Mouse (Mus musculus): ENCODE data around the gene Acot3. TPM values are rescaled to one million over a fixed set of nuclear protein-coding genes. Genes with fewer than 3 reads are reported as not detected.
A peak's percentile ranks its signal among the peaks of the same experiment; 100 is the strongest.
"Not testable (repeated sequence)": the region's sequence is repeated elsewhere in the genome, so short reads cannot be mapped to it uniquely, and the experiment has no call there.

Acot3 gene
- polyA plus RNA-seq, 1 experiment from 2014 or later = 1.6 TPM

DNA sequence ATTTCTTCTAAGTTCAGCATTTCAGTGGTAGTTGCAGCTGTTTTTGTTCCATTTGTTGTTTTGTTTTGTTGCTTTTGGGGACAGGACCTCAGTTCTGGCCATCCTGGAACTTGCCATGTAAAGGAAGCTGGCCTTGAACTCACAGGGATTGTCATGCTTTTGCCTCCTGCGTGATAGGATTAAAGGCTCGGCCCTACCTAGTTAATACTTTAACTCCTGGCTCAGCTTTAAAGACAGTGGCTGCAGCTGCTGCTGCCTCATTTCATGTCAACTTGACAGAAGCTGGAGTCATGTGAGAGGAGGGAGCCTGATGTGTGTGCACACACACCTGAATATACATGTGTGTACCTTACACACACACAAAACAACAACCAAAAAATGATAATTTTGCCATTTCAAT, 7.9 kb upstream of the Acot3 start:
- POLR2A ChIA-PET = no interaction called here
- H3K27me3 ChIP-seq = no peaks in the 10 kb centered on the region
- no peak for DNase-seq (ENCODE audit: low read depth, low spot score)
- in situ Hi-C loops (cut with MboI; ENCODE audit: low pct_unique_long_range_greater_than_20kb) = no loop called here
- no peak for ATAC-seq
- TF ChIP-seq CTCF (IDR thresholded peaks at IDR 0.05) = no peak
- CTCF ChIA-PET = no interaction called here

- in situ Hi-C loops (cut with MboI; ENCODE audit: low pct_unique_long_range_greater_than_20kb) = no loop called here
- no peak for ATAC-seq
Measured at GRCm38 (mm10) chr12:84046906-84047305, 5.0 kb upstream of the Acot3 start.

DNA sequence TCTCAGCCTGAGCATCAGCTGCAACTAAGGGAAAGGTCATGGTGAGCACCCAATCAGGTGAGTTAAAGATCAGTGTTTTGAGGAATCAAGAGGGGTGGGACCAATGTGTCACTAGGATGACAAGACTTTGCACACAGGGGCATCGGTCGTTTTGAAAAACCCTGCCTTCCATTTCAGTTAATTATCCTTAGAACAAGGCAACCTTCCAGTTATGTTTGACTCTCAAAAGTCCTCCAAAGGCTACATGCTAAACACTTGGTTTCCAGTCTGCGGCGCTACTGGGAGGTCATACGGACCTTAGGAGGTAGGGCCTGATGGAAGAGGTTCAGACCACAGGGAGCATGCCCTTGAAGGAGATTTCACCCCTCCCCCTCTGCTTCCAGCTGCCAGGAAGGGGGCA, 1.2 kb upstream of the Acot3 start:
- DNase-seq (ENCODE audit: low read depth, low spot score); H3K27me3 ChIP-seq; in situ Hi-C loops (cut with MboI; ENCODE audit: low pct_unique_long_range_greater_than_20kb); ATAC-seq: not testable (repeated sequence)
- ChIA-PET POLR2A (interaction anchor here (0.5 kb wide), 1 partner anchor 70 kb away, joined by 3 read pairs; no protein-coding TSS in a partner anchor), CTCF (interaction anchor here (2.0 kb wide), 1 partner anchor 9 kb away, joined by 4 read pairs; no protein-coding TSS in a partner anchor)

More at GRCm38 (mm10) chr12:84046906-84047305, 5.0 kb upstream of the Acot3 start:
- no peak for DNase-seq (ENCODE audit: low read depth, low spot score)
- CTCF ChIA-PET = no interaction called here
- POLR2A ChIA-PET = no interaction called here
- no peaks in the 10 kb centered on the region for H3K27me3 ChIP-seq
- no peak for TF ChIP-seq CTCF (IDR thresholded peaks at IDR 0.05)

DNA sequence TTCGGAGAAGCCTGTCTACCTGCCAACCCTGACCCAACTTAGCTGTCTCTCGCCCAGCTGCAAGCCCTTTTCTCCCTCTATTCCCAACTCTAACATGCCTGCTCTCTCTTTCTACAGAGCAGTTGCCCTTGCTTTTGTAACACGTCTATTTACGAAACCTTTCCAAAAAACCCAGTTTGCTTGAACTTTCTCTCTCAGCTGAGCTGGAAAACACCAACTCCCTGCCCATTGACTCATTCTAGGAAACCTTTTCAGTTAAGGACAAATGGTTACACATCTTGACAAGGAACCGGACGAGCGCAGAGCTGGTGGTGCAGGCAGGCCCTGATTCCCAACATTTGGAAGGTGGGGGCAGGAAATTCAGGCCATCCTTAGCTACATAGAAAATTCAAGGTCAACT, 665 bp downstream of the Acot3 start:
- ATAC-seq (no peak), DNase-seq (ENCODE audit: low read depth, low spot score) (no peak)
- no peak for TF ChIP-seq CTCF (IDR thresholded peaks at IDR 0.05)
- no peaks in the 10 kb centered on the region for H3K27me3 ChIP-seq
- POLR2A ChIA-PET = interaction anchor here (1.1 kb wide), 1 partner anchor 29 kb away, joined by 3 read pairs; no protein-coding TSS in a partner anchor
- in situ Hi-C loops (cut with MboI; ENCODE audit: low pct_unique_long_range_greater_than_20kb) = no loop called here
- CTCF ChIA-PET = interaction anchor here (1.1 to 1.2 kb wide), 2 partner anchors 8 to 65 kb away, joined by 3 to 4 read pairs; partner anchors contain the start of gene Acot2

DNA sequence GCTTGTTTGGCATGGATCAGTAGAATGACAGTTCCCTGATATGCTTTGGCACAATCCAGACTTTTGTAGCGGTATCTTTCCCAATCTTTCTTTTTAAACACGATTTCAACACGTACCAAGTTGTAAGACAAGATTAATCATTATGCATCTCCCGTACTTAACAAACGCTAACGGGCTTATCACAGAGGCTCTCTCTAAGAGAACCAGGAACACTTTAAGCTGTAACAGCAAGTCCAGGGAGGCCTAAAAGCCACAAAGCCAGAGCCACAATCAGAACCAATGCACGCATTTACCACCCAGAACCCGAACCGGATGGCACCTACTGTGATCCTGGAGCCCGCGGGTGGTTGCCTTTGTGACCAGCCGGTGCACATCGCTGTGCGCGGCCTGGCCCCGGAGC, 1.2 kb downstream of the Acot3 start:
- ATAC-seq (no peak), DNase-seq (ENCODE audit: low read depth, low spot score) (no peak)
- in situ Hi-C loops (cut with MboI; ENCODE audit: low pct_unique_long_range_greater_than_20kb) = no loop called here
- TF ChIP-seq CTCF (IDR thresholded peaks at IDR 0.05) = no peak
- CTCF ChIA-PET = no interaction called here
- POLR2A ChIA-PET = no interaction called here
- no peaks in the 10 kb centered on the region for H3K27me3 ChIP-seq

- no peak for ATAC-seq
- no peaks in the 10 kb centered on the region for H3K27me3 ChIP-seq
- in situ Hi-C loops (cut with MboI; ENCODE audit: low pct_unique_long_range_greater_than_20kb) = no loop called here
- DNase-seq (ENCODE audit: low read depth, low spot score) = no peak
- no peak for TF ChIP-seq CTCF (IDR thresholded peaks at IDR 0.05)
- ChIA-PET CTCF (no interaction called here), POLR2A (no interaction called here)
Measured at GRCm38 (mm10) chr12:84053679-84054391, 1.9 kb downstream of the Acot3 start.

DNA sequence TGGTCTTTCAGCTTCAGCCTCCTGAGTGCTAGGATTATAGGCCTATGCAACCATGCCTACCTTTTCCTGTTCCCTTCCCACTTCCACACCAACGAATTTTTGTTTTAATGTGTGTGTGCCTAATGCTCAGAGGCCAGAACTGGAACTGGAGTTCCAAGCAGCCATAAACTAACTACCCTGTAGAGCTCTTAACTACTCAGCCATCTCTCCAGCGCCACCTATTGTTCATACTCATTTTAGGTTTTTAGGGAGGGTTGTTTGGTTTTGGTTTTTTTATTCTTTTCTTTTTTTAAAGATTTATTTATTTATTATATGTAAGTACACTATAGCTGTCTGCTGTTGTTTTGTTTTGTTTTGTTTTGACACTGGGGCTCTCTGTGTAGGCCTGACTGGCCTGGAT, 9.0 kb downstream of the Acot3 start:
- ChIA-PET POLR2A (no interaction called here), CTCF (interaction anchor here (0.7 to 1.5 kb wide), 5 partner anchors 9 to 185 kb away, joined by 3 to 8 read pairs (median 4); partner anchors contain the start of gene Acot3)
- peak; percentile 65 for TF ChIP-seq CTCF (IDR thresholded peaks at IDR 0.05)
- DNase-seq (ENCODE audit: low read depth, low spot score) (no peak), ATAC-seq (no peak)
- no peaks in the 10 kb centered on the region for H3K27me3 ChIP-seq
- in situ Hi-C loops (cut with MboI; ENCODE audit: low pct_unique_long_range_greater_than_20kb) = no loop called here

GRCm38 (mm10) chr12:84062336-84062735, 10.4 kb downstream of the Acot3 start:
- CTCF ChIA-PET = interaction anchor here (1.3 to 1.7 kb wide), 2 partner anchors 62 to 90 kb away, joined by 3 to 8 read pairs; no protein-coding TSS in a partner anchor
- no peaks in the 10 kb centered on the region for H3K27me3 ChIP-seq
- POLR2A ChIA-PET = no interaction called here
- no peak for DNase-seq (ENCODE audit: low read depth, low spot score)
- ATAC-seq = no peak
- no peak for TF ChIP-seq CTCF (IDR thresholded peaks at IDR 0.05)
- in situ Hi-C loops (cut with MboI; ENCODE audit: low pct_unique_long_range_greater_than_20kb) = no loop called here

DNA sequence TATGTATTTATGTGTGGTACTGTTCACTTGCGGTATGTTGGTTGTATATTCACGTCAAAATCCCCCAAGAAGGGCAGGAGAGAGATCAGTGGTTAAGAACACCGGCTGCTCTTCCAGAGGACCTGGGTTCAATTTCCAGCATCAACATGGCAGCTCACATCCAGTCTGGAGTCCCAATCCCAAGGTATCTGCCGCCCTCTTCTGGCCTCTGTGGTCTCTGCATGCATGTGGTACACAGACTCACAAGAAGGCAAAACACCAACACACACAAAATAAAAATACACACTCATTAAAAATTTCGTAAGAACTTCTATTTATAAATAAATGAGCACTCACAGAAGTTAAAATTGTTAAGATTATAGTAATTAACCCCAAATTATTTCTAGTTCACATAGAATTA, 11.3 kb downstream of the Acot3 start:
- H3K27me3 ChIP-seq = no peaks in the 10 kb centered on the region
- ATAC-seq (no peak), DNase-seq (ENCODE audit: low read depth, low spot score) (no peak)
- TF ChIP-seq CTCF (IDR thresholded peaks at IDR 0.05) = peak; percentile 69
- in situ Hi-C loops (cut with MboI; ENCODE audit: low pct_unique_long_range_greater_than_20kb) = no loop called here
- CTCF ChIA-PET = interaction anchor here (1.3 to 1.7 kb wide), 2 partner anchors 63 to 91 kb away, joined by 3 to 8 read pairs; no protein-coding TSS in a partner anchor
- POLR2A ChIA-PET = no interaction called here

GRCm38 (mm10) chr12:84063833-84064232, 11.9 kb downstream of the Acot3 start:
- POLR2A ChIA-PET = no interaction called here
- in situ Hi-C loops (cut with MboI; ENCODE audit: low pct_unique_long_range_greater_than_20kb) = no loop called here

DNA sequence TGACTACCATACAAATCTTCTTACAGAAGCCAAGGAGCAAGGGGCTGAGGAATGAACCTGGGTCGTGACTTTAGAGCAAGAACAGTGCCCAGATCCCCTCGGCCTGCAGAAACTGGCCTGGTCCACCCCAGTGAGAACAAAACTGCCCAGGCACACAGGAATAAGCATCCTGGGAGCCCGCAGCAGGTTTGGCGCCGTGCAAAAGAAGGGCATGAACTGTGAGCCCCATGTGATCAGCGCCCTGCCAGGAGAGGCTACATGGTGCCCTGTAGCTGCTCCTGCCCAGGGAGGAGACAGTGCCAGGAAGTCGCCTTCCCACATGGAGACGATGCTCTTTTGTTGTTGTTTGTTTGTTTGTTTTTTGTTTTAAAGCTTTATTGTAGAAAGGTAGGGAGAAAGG, 12.7 kb downstream of the Acot3 start:
- no peak for TF ChIP-seq CTCF (IDR thresholded peaks at IDR 0.05)
- DNase-seq (ENCODE audit: low read depth, low spot score) (no peak), ATAC-seq (no peak)
- CTCF ChIA-PET = no interaction called here
- H3K27me3 ChIP-seq = no peaks in the 10 kb centered on the region
- in situ Hi-C loops (cut with MboI; ENCODE audit: low pct_unique_long_range_greater_than_20kb) = no loop called here
- POLR2A ChIA-PET = interaction anchor here (0.7 kb wide), 1 partner anchor 19 kb away, joined by 3 read pairs; no protein-coding TSS in a partner anchor

More at GRCm38 (mm10) chr12:84063833-84064232, 11.9 kb downstream of the Acot3 start:
- no peaks in the 10 kb centered on the region for H3K27me3 ChIP-seq
- CTCF ChIA-PET = interaction anchor here (1.7 kb wide), 1 partner anchor 92 kb away, joined by 8 read pairs; no protein-coding TSS in a partner anchor
- ATAC-seq = no peak
- no peak for TF ChIP-seq CTCF (IDR thresholded peaks at IDR 0.05)
- DNase-seq (ENCODE audit: low read depth, low spot score) = no peak

Measured in Patski (cell line).